Mouse (Mus musculus) midbrain, postnatal 0 days (tissue): ENCODE measurements around the gene Igtp. TPM values are rescaled to one million over a fixed set of nuclear protein-coding genes. Genes with fewer than 3 reads are reported as not detected.
"Not testable (repeated sequence)": the region's sequence is repeated elsewhere in the genome, so short reads cannot be mapped to it uniquely, and the experiment has no call there.

Experiments
- ATAC-seq: fragments of 200-750 bp; cut with Nextera tagmentation; 2 replicates; pipeline ENCODE4 v1.8.0; 2017; ENCODE audit warnings: moderate number of reproducible peaks, mild to moderate bottlenecking, moderate TSS enrichment, moderate library complexity; ENCODE audit not compliant: low FRiP score
- DNase-seq: peaks from one replicate; pipeline ENCODE4 v3.0.0-alpha.2; 2015; ENCODE audit warnings: low spot score
- H3K27ac ChIP-seq: fragments of 300-500 bp; sonication (generic); 2 replicates; pipeline ENCODE4 v1.5.1; 2014; ENCODE audit warnings: low read depth, mild to moderate bottlenecking, low read length, mixed read lengths
- H3K27me3 ChIP-seq: fragments of 300-500 bp; sonication (generic); 2 replicates; pipeline ENCODE4 v1.6.1; 2014; ENCODE audit warnings: low read length, control low read depth, mixed read lengths; ENCODE audit not compliant: insufficient read depth
- H3K36me3 ChIP-seq: fragments of 300-500 bp; sonication (generic); 2 replicates; pipeline ENCODE4 v1.6.1; 2014; ENCODE audit warnings: low read length, control low read depth, mixed read lengths; ENCODE audit not compliant: insufficient read depth
- H3K4me1 ChIP-seq: fragments of 300-500 bp; sonication (generic); 2 replicates; pipeline ENCODE4 v1.6.1; 2014; ENCODE audit warnings: mild to moderate bottlenecking, control low read depth, antibody characterized with exemption, low read length, mixed read lengths; ENCODE audit not compliant: insufficient read depth
- H3K4me2 ChIP-seq: fragments of 300-500 bp; sonication (generic); 2 replicates; pipeline ENCODE4 v1.6.1; 2014; ENCODE audit warnings: low read depth, mild to moderate bottlenecking, low read length, mixed read lengths; ENCODE audit not compliant: poor library complexity, severe bottlenecking
- H3K4me3 ChIP-seq: fragments of 300-500 bp; sonication (generic); 2 replicates; pipeline ENCODE4 v1.5.1; 2014; ENCODE audit warnings: low read depth, mild to moderate bottlenecking, low read length, moderate library complexity
- H3K9ac ChIP-seq: fragments of 300-500 bp; sonication (generic); replicated peaks from 2 replicates; pipeline ENCODE4 v1.6.1; 2014; ENCODE audit warnings: mild to moderate bottlenecking, low read length, moderate library complexity, mixed read lengths; ENCODE audit not compliant: poor library complexity, severe bottlenecking
- H3K9me3 ChIP-seq: fragments of 300-500 bp; sonication (generic); 2 replicates; pipeline ENCODE4 v1.6.1; 2016; ENCODE audit warnings: low read length, control low read depth
- CTCF ChIP-seq: IDR thresholded peaks from 2 replicates; pipeline ENCODE4 v1.5.1; 2016; ENCODE audit warnings: antibody characterized with exemption, mild to moderate bottlenecking
- WGBS: fragments of 180-500 bp; shearing (Covaris S2); extraction: QIAGEN DNeasy Blood & Tissue Kit; methylation state at CpG from one replicate; pipeline ENCODE4 v1.1.7; 2014; 5-methylcytosine and 5-hydroxymethylcytosine counted together
- polyA plus RNA-seq: library from polyadenylated mRNA; unstranded; fragments of >200 nt; fragmentation: Nextera tagmentation; extraction: Ambion mirVana; gene quantifications from 2 replicates; pipeline ENCODE4 v1.2.1, GENCODE M21; 2015
- total RNA-seq: library from RNA; depleted of rRNA; stranded (reverse); fragments of >200 nt; gene quantifications from 2 replicates; pipeline ENCODE4 v1.2.3, GENCODE M21; 2014

Igtp gene
- total and polyA plus RNA-seq, 2 experiments from 2014 or later: 1.9 to 2.4 TPM

DNA sequence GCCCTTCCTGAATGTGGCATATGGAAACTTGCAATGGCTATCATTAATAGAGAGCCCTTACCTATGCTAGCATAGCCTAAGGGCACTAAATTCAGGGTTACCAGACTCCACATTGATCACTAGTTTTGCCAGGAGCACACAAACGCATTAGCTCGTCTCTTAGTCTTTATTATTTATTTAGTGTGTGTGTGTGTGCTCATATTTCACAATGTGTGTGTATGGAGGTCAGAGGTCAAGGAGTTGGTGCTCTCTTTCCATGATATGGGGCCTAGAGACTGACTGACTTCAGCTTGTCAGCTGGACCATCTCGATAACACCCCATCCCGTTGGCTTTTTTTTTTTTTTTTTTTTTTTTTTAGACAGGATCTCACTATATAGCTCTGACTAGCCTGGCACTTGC lies 29.7 kb upstream of the Igtp start:
- 91% methylated on average over 4 of the region's 4 CpGs for WGBS
- Histone ChIP-seq H3K9me3 (no peaks in the 10 kb centered on the region), H3K36me3 (peaks cover 12% of the 10 kb centered on the region; the same call in 1 of the 2 replicates), H3K4me2 (no peak overlapping the region), H3K4me3 (no peak overlapping the region), H3K9ac (no peak overlapping the region), H3K27me3 (no peaks in the 10 kb centered on the region), H3K4me1 (no peaks in the 10 kb centered on the region), H3K27ac (no peak overlapping the region)
- DNase-seq (no peak), ATAC-seq (no peak)
- no peak for TF ChIP-seq CTCF

- Histone ChIP-seq H3K36me3 (peaks cover 18% of the 10 kb centered on the region), H3K4me3 (peak within 1 kb of the TSS; percentile 67), H3K9me3 (no peaks in the 10 kb centered on the region), H3K9ac (peak within 1 kb of the TSS; percentile 74), H3K27me3 (no peaks in the 10 kb centered on the region), H3K27ac (peak within 1 kb of the TSS; percentile 74), H3K4me2 (peak within 1 kb of the TSS; percentile 69), H3K4me1 (no peaks in the 10 kb centered on the region)
- TF ChIP-seq CTCF: no peak
- 1% methylated on average over 34 of the region's 34 CpGs for WGBS
- DNase-seq (peak; percentile 97), ATAC-seq (peak; percentile 83)
These were observed 27.8 kb upstream of the Igtp start, which contains the start of gene Mrpl22 for GRCm38 (mm10) chr11:58171459-58172091. Gene Mrpl22, plus strand, starts transcription at chr11:58171661.

GRCm38 (mm10) chr11:58179563-58179962 lies 19.8 kb upstream of the Igtp start:
- Histone ChIP-seq H3K4me2 (no peak overlapping the region), H3K4me3 (no peak overlapping the region), H3K9me3 (no peaks in the 10 kb centered on the region), H3K27ac (no peak overlapping the region), H3K9ac (no peak overlapping the region), H3K36me3 (peaks cover 36% of the 10 kb centered on the region), H3K27me3 (no peaks in the 10 kb centered on the region), H3K4me1 (no peaks in the 10 kb centered on the region)
- TF ChIP-seq CTCF: peak; percentile 91
- DNase-seq: peak; percentile 91
- 27% methylated on average over 3 of the region's 3 CpGs for WGBS
- ATAC-seq: peak; percentile 63; the same call in 1 of the 2 replicates

DNA sequence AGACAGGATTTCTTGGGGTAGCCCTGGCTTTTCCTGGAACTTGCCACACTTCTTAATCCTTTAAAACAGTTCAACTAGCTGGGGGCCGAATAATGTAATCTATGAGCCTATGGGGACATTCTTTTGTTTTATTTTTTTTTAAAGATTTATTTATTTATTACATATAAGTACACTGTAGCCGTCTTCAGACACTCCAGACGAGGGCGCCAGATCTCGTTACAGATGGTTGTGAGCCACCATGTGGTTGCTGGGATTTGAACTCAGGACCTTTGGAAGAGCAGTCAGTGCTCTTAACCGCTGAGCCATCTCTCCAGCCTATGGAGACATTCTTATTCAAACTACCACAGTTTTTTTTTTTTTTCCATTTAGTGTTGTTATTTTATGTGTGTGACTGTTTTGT lies 19.4 kb upstream of the Igtp start:
- not testable (repeated sequence) for H3K9me3 ChIP-seq, H3K4me2 ChIP-seq, H3K27me3 ChIP-seq, ATAC-seq, H3K4me1 ChIP-seq, DNase-seq, H3K9ac ChIP-seq, H3K4me3 ChIP-seq, H3K27ac ChIP-seq
- 94% methylated on average over 6 of the region's 6 CpGs for WGBS
- H3K36me3 ChIP-seq: peaks cover 34% of the 10 kb centered on the region

DNA sequence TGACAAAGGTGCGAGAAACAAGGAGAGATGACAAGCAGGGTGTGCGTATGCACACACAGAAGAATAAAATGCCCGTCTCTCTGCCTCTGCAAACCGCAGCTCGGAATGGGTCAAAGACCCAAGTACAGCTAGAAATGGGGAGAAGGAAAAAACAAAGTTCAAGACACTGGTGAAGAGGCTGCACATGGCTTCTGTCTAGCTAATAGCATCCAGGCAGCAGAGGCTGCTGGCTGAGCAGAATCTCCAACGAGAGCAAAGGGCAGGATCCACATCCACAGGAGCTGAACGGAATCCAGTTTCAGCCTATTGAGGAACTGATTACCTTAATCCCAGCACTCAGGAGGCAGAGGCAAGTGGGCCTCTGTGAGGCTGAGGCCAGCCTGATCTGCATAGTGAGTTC lies 18.6 kb upstream of the Igtp start:
- ATAC-seq: no peak

GRCm38 (mm10) chr11:58183579-58183978 lies 15.8 kb upstream of the Igtp start:
- Histone ChIP-seq H3K4me1 (no peaks in the 10 kb centered on the region), H3K4me2 (no peak overlapping the region), H3K27ac (no peak overlapping the region), H3K4me3 (no peak overlapping the region), H3K27me3 (no peaks in the 10 kb centered on the region), H3K9me3 (no peaks in the 10 kb centered on the region), H3K9ac (no peak overlapping the region), H3K36me3 (peaks cover 4% of the 10 kb centered on the region; the same call in 1 of the 2 replicates)
- TF ChIP-seq CTCF: no peak
- DNase-seq: no peak
- no peak for ATAC-seq
- WGBS: 91% methylated on average over 3 of the region's 3 CpGs

More for the DNA sequence above, 18.6 kb upstream of the Igtp start:
- H3K9me3 ChIP-seq: no peaks in the 10 kb centered on the region
- no peak for DNase-seq
- WGBS: 92% methylated on average over 7 of the region's 7 CpGs
- H3K36me3 ChIP-seq: peaks cover 28% of the 10 kb centered on the region
- H3K9ac ChIP-seq: no peak overlapping the region
- no peak overlapping the region for H3K4me3 ChIP-seq
- no peaks in the 10 kb centered on the region for H3K4me1 ChIP-seq
- H3K4me2 ChIP-seq: no peak overlapping the region
- no peak for TF ChIP-seq CTCF
- no peaks in the 10 kb centered on the region for H3K27me3 ChIP-seq
- no peak overlapping the region for H3K27ac ChIP-seq
